ENCODE assay signal across 21 mouse cellular contexts in genomic region chr15:12452141-12452995, GRCm38 (mm10).
A peak's percentile ranks its signal among the peaks of the same experiment; 100 is the strongest.
DNase-seq lines count a peak whose midpoint lies in the region; ATAC-seq and TF ChIP-seq lines count a peak whose summit lies in the region.
"Had no signal": no experiment of that assay in that cellular context is flagged by ENCODE, and none has a peak within 500 bp of the region (broad histone marks: within the 10 kb centered on the region; RNA-seq: fewer than 3 reads in every experiment).

No protein-coding gene starts in this region.

- 0 out of 2 replicates have a peak, but pooled peaks have one; percentile 26 for ATAC-seq in heart, embryonic 11.5 days (replicated peaks; ENCODE audit: insufficient number of reproducible peaks, low FRiP score, low TSS enrichment)
- ATAC-seq: intestine, embryonic 15.5 days had no signal

- H3K36me3 ChIP-seq in heart, embryonic 11.5 days (ENCODE audit: control insufficient read depth, insufficient read depth, low read length) = no peaks in the 10 kb centered on the region
- H3K36me3 ChIP-seq: embryonic facial prominence, embryonic 15.5 days; forebrain, embryonic 10.5 days; intestine, embryonic 15.5 days had no signal

- H3K27ac ChIP-seq in heart, embryonic 11.5 days (ENCODE audit: low read depth, low read length) = no peak overlapping the region
- H3K27ac ChIP-seq in layer of hippocampus, adult 2 months = peak overlapping the region; percentile 59; the same call in 1 of the 2 replicates
- H3K27ac ChIP-seq: embryonic facial prominence, embryonic 15.5 days; forebrain, embryonic 10.5 days; intestine, embryonic 15.5 days; macrophage had no signal

- no peak for TF ChIP-seq CTCF in layer of hippocampus, adult 2 months (conservative IDR thresholded peaks at IDR 0.05)

- intact Hi-C loops in heart, postnatal 14 days (cut with DNase I) = no loop called here

- WGBS in heart, embryonic 11.5 days (ENCODE audit: insufficient replicate concordance) = 85% methylated on average over 6 of the region's 6 CpGs

- peaks cover 8% of the 10 kb centered on the region; the same call in 1 of the 2 replicates for H3K4me1 ChIP-seq in heart, embryonic 11.5 days (ENCODE audit: control insufficient read depth, insufficient read depth, low read length)
- H3K4me1 ChIP-seq: intestine, embryonic 15.5 days had no signal

- no peaks in the 10 kb centered on the region for H3K9me3 ChIP-seq in heart, embryonic 11.5 days (replicated peaks; ENCODE audit: control insufficient read depth, low read length)
- H3K9me3 ChIP-seq: embryonic facial prominence, embryonic 15.5 days; forebrain, embryonic 10.5 days; intestine, embryonic 15.5 days had no signal

- H3K4me3 ChIP-seq in heart, embryonic 11.5 days (ENCODE audit: low read depth, low read length) = no peak overlapping the region
- no peak overlapping the region for H3K4me3 ChIP-seq in layer of hippocampus, adult 2 months
- H3K4me3 ChIP-seq: embryonic facial prominence, embryonic 15.5 days; forebrain, embryonic 10.5 days; intestine, embryonic 15.5 days; myocyte had no signal

- DNase-seq in heart, postnatal 14 days = no peak
- DNase-seq in layer of hippocampus, adult 2 months (ENCODE audit: low spot score in 2 of 2) = no peak
- no peak for DNase-seq in layer of hippocampus, postnatal 25 days (ENCODE audit: extremely low spot score in 1 of 2, low spot score in 1 of 2)
- DNase-seq in cerebellum, adult 18-20 months = peak; percentile 34 to 50
- peak; percentile 17 to 41 for DNase-seq in cerebellum, postnatal 36 days
- DNase-seq in right cerebral cortex, adult 18-20 months = no peak
- no peak for DNase-seq in kidney, postnatal 10 days
- DNase-seq: adrenal gland, postnatal 14 days; B cell, adult 2 months; gastrocnemius, postnatal 14 days; heart, postnatal 4 days; lung, adult 2 months; midbrain, embryonic 14.5 days; right cerebral cortex, postnatal 25 days; thymus, postnatal 36 days had no signal

- H3K27me3 ChIP-seq in heart, embryonic 11.5 days (ENCODE audit: control insufficient read depth, insufficient read depth, low read length) = no peaks in the 10 kb centered on the region
- H3K27me3 ChIP-seq: embryonic facial prominence, embryonic 15.5 days; intestine, embryonic 15.5 days had no signal

- no peak overlapping the region for H3K4me2 ChIP-seq in heart, embryonic 11.5 days
- H3K4me2 ChIP-seq: embryonic facial prominence, embryonic 15.5 days; intestine, embryonic 15.5 days had no signal

- H3K9ac ChIP-seq in heart, embryonic 11.5 days (ENCODE audit: low read depth, low read length) = no peak overlapping the region
- H3K9ac ChIP-seq: embryonic facial prominence, embryonic 15.5 days; intestine, embryonic 15.5 days had no signal

Comparison
In these comparisons a context has a peak if more than half of its experiments do, and no peak if none do; other contexts are left out.
1. DNase-seq: peak in cerebellum, adult 18-20 months (2 of 2) and cerebellum, postnatal 36 days (2 of 2); none in heart, postnatal 14 days (0 of 2), layer of hippocampus, adult 2 months (0 of 2), layer of hippocampus, postnatal 25 days (0 of 2), right cerebral cortex, adult 18-20 months (single experiment) and kidney, postnatal 10 days (single experiment).